Mouse (Mus musculus) liver, embryonic 16.5 days (tissue): ENCODE measurements at regions not wholly inside any gene's neighbourhood (a gene's known extent, or its start where the extent isn't known, plus 50 kb on each side); places are given as distances from the start of the nearest gene placed in this dataset.

Source experiments
- ATAC-seq: fragments of 200-750 bp; cut with Nextera tagmentation; 2 replicates; pipeline ENCODE4 v1.8.0; 2017; ENCODE audit warnings: low read depth, mild to moderate bottlenecking, moderate number of reproducible peaks, moderate library complexity
- H3K27ac ChIP-seq: fragments of 300-500 bp; sonication (generic); 2 replicates; pipeline ENCODE4 v1.5.1; 2014; ENCODE audit warnings: mild to moderate bottlenecking, low read length
- H3K27me3 ChIP-seq: fragments of 300-500 bp; sonication (generic); 2 replicates; pipeline ENCODE4 v1.6.1; 2014; ENCODE audit warnings: low read depth, low read length, mixed read lengths; ENCODE audit not compliant: control insufficient read depth, insufficient read depth
- H3K36me3 ChIP-seq: fragments of 300-500 bp; sonication (generic); 2 replicates; pipeline ENCODE4 v1.6.1; 2014; ENCODE audit warnings: mild to moderate bottlenecking; ENCODE audit not compliant: control insufficient read depth, insufficient read depth
- H3K4me1 ChIP-seq: fragments of 300-500 bp; sonication (generic); 2 replicates; pipeline ENCODE4 v1.6.1; 2014; ENCODE audit warnings: low read depth, low read length, mixed read lengths; ENCODE audit not compliant: control insufficient read depth
- H3K4me2 ChIP-seq: fragments of 300-500 bp; sonication (generic); 2 replicates; pipeline ENCODE4 v1.6.1; 2014; ENCODE audit warnings: low read depth, low read length, mixed read lengths
- H3K4me3 ChIP-seq: fragments of 300-500 bp; sonication (generic); 2 replicates; pipeline ENCODE4 v1.5.1; 2014; ENCODE audit warnings: low read depth, mild to moderate bottlenecking, low read length
- H3K9ac ChIP-seq: fragments of 300-500 bp; sonication (generic); 2 replicates; pipeline ENCODE4 v1.6.1; 2014; ENCODE audit warnings: low read depth, low read length
- H3K9me3 ChIP-seq: fragments of 300-500 bp; sonication (generic); replicated peaks from 2 replicates; pipeline ENCODE4 v1.6.1; 2016; ENCODE audit warnings: low read length; ENCODE audit not compliant: control insufficient read depth
- WGBS: fragments of 180-500 bp; shearing (Covaris S2); extraction: QIAGEN DNeasy Blood & Tissue Kit; methylation state at CpG from one replicate; pipeline ENCODE4 v1.1.7; 2014; ENCODE audit not compliant: insufficient replicate concordance; 5-methylcytosine and 5-hydroxymethylcytosine counted together

DNA sequence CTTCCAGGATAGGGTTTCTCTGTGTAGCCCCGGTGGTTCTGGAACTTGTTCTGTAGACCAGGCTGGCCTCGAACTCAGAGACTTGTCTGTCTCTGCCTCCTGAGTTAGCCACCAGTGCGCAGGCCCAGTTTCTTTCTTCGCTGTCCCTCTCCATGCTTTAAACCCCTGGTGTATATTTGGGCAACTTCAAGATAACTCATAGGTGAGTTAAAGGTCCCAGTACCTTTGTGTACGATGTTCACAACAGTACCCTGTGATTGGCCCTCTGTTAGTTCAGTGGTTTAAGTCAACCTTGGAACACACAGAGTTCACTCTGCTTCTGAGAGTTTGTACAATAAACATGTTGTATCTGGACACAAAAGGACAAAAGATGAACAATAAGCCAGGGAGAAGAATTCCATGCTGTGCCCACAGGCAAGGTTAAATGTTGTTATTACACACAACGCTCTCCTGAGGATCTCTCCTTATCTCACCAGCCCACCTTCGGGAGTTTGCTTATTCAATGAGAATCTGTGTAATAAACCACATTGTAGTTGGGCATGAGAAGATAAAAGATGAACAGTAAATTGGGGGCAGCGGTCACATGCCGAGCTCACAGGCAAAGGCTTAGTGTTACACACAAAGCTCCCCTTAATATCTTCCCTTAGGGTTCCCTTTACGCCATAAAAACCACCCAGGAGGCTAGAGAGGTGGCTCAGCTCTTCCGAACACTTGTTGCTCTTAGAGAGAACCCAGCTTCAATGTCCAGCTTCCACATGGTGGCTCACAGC is 78.6 kb upstream of the Cpsf6 start:
- Histone ChIP-seq H3K4me1 (no peaks in the 10 kb centered on the region), H3K36me3 (no peaks in the 10 kb centered on the region), H3K27me3 (no peaks in the 10 kb centered on the region), H3K27ac (no peak overlapping the region), H3K4me2 (no peak overlapping the region), H3K9ac (no peak overlapping the region), H3K4me3 (no peak overlapping the region), H3K9me3 (no peaks in the 10 kb centered on the region)
- WGBS: 52% methylated on average over 11 of the region's 11 CpGs
- ATAC-seq: no peak

GRCm38 (mm10) chr10:117457701-117457950 is 77.8 kb upstream of the Cpsf6 start:
- Histone ChIP-seq H3K4me1 (no peaks in the 10 kb centered on the region), H3K9me3 (no peaks in the 10 kb centered on the region), H3K36me3 (no peaks in the 10 kb centered on the region), H3K27ac (no peak overlapping the region), H3K9ac (no peak overlapping the region), H3K4me3 (no peak overlapping the region), H3K4me2 (no peak overlapping the region), H3K27me3 (no peaks in the 10 kb centered on the region)
- 67% methylated on average over 2 of the region's 2 CpGs for WGBS
- ATAC-seq: no peak

DNA sequence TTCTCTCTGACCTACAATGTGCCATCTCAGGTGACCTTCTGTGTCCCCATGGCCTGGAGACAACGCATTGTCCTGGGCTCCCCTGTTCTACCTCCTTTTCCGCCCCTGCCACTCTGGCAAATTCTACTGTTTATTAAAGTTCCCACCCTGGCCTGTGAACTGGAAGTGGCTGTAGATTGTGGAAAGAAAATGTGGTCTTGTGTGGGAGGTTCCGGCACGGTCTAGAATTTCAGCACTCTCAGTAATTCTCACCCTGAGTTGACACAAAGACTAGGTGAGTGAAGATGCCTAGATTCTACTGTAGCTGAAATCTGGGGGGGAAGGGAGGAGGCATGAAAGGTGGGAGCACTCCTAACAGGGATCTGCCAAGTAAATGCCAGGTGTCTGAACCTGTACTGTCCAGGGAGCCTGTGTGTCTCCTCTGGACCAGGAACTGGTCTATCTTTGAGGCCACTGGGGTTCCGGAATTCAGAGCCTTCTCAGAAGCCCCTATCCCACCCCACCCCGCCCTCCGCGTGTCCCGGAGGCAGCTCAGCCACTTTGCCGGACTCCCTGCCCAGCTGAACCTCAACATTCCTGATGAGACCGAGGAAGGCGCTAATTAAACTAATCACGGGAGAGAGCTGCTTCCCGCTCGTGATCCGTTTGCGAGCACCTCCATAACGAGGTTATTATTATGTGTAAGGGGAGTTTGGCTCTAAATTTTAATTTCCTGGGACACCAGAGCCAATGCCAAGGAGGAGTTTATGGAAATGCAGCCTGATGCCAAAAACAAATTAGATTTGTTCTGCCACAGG is 77.3 kb upstream of the Cpsf6 start:
- no peaks in the 10 kb centered on the region for H3K36me3 ChIP-seq
- no peak for ATAC-seq
- H3K27ac ChIP-seq: peak overlapping the region; percentile 65
- no peak overlapping the region for H3K4me3 ChIP-seq
- H3K4me1 ChIP-seq: peaks cover 5% of the 10 kb centered on the region; the same call in 1 of the 2 replicates
- no peak overlapping the region for H3K4me2 ChIP-seq
- H3K27me3 ChIP-seq: no peaks in the 10 kb centered on the region
- 62% methylated on average over 18 of the region's 18 CpGs for WGBS
- H3K9me3 ChIP-seq: no peaks in the 10 kb centered on the region
- H3K9ac ChIP-seq: no peak overlapping the region

DNA sequence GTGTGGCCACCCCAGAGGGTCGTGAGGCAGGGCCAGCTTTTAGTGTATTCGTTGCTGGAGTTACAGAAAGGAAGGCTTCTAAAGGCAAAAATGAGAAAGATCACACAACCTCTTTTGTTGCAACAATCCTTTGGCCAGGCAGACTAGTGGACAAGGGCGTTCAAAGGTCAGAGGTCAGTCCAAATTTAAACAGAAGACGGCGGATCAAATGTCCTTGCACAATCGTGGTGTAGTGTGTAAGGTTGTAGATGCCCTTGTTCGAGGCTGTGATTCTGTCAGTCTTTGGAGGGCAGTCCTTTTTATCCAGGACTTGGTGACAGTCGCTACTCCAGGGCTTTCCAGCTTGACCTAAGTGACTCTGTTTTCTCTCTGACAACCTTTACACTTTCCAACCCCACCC is 76.6 kb upstream of the Cpsf6 start:
- H3K9me3 ChIP-seq: no peaks in the 10 kb centered on the region
- H3K36me3 ChIP-seq: no peaks in the 10 kb centered on the region
- H3K9ac ChIP-seq: no peak overlapping the region
- H3K4me1 ChIP-seq: peaks cover 5% of the 10 kb centered on the region; the same call in 1 of the 2 replicates
- no peaks in the 10 kb centered on the region for H3K27me3 ChIP-seq
- ATAC-seq: peak; percentile 67
- peak overlapping the region; percentile 83 for H3K27ac ChIP-seq
- no peak overlapping the region for H3K4me2 ChIP-seq
- H3K4me3 ChIP-seq: no peak overlapping the region
- 55% methylated on average over 8 of the region's 8 CpGs for WGBS

DNA sequence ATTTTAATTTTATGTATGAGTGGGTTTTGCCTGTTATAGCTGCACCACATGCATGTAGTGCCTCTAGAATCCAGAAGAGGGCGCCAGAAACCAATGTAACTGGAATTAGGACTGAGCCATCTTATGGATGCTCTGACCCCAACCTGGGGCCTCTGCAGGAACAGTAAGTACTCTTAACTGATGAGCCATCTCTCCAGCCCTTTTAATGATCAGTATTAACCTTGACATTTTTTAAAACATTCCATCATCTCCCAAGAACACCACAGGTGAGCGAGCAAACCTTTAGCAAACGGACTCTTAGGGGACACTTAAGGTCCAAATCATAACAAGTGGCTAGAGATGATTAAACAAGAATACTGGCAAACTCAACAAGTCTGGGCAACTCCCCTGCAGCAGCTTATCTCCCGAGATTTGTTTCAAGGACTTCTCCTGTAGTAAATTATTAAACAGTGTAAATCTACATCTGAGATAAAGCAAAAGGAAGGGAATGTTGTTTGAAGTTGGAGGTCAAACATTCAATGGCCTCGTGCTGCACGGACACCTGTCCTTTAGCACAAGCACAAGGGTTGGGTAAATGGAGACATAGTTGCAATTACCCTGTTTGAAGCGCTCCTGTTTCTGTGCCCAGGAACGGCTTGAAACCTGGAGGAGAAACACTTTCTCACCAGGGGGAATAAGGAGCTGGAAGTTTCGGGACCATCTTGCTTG is 75.9 kb upstream of the Cpsf6 start:
- Histone ChIP-seq H3K4me2 (no peak overlapping the region), H3K27ac (peak overlapping the region; percentile 83), H3K4me1 (peaks cover 5% of the 10 kb centered on the region; the same call in 1 of the 2 replicates), H3K27me3 (no peaks in the 10 kb centered on the region), H3K9me3 (no peaks in the 10 kb centered on the region), H3K4me3 (no peak overlapping the region), H3K36me3 (no peaks in the 10 kb centered on the region), H3K9ac (no peak overlapping the region)
- 50% methylated on average over 9 of the region's 9 CpGs for WGBS
- ATAC-seq: peak; percentile 77

- H3K36me3 ChIP-seq: no peaks in the 10 kb centered on the region
- peak; percentile 28 for ATAC-seq
- no peak overlapping the region for H3K9ac ChIP-seq
- H3K9me3 ChIP-seq: no peaks in the 10 kb centered on the region
- peaks cover 5% of the 10 kb centered on the region; the same call in 1 of the 2 replicates for H3K4me1 ChIP-seq
- 42% methylated on average over 12 of the region's 12 CpGs for WGBS
- H3K27ac ChIP-seq: 0 out of 2 replicates have a peak overlapping the region, but pooled peaks have one; percentile 41
- H3K4me2 ChIP-seq: no peak overlapping the region
- H3K4me3 ChIP-seq: no peak overlapping the region
- H3K27me3 ChIP-seq: no peaks in the 10 kb centered on the region
Measured at GRCm38 (mm10) chr10:117454711-117455591, 75.1 kb upstream of the Cpsf6 start.

- H3K4me2 ChIP-seq: no peak overlapping the region
- peaks cover 5% of the 10 kb centered on the region; the same call in 1 of the 2 replicates for H3K4me1 ChIP-seq
- no peaks in the 10 kb centered on the region for H3K36me3 ChIP-seq
- H3K9ac ChIP-seq: no peak overlapping the region
- WGBS: 64% methylated on average over 3 of the region's 3 CpGs
- H3K4me3 ChIP-seq: no peak overlapping the region
- H3K9me3 ChIP-seq: no peaks in the 10 kb centered on the region
- H3K27ac ChIP-seq: no peak overlapping the region
- no peaks in the 10 kb centered on the region for H3K27me3 ChIP-seq
- ATAC-seq: no peak
Measured at GRCm38 (mm10) chr10:117454171-117454500, 74.3 kb upstream of the Cpsf6 start.

DNA sequence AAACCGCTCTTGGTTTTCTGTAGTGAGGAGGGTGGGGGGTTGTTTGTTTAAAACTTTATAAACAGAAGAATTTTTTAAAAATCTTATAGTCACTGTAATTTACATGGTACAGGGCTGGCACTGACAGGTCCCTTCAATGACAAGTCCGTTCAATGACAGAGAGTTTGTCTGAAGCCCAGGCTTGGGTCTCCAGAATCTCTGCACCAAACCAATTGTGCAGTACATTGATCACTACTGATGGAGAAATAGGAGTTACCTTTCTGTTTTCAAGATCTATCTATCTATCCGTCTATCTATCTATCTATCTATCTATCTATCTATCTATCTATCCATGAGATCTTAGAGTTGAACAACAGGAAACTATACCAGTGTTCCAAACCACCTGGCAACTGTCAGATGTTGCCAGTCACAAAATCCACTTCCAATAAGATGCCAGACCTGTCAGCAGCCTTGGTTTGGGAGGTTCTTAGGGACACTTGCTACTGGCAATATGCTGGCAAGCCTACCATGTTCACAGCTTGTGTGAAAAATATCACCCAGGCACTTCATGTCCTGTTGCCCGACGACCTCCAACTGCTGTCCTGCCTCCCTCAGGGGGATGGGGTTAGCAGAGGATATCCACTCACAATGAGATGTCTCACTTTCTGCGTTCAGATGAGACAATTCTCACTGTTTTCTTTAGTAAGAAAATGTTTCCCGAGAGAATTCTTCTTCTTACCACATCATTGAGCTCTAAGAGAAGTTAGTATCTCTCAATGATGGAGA is 73.8 kb upstream of the Cpsf6 start:
- Histone ChIP-seq H3K27me3 (no peaks in the 10 kb centered on the region), H3K4me2 (no peak overlapping the region), H3K4me1 (peaks cover 5% of the 10 kb centered on the region; the same call in 1 of the 2 replicates), H3K4me3 (no peak overlapping the region), H3K9ac (no peak overlapping the region), H3K9me3 (no peaks in the 10 kb centered on the region), H3K27ac (no peak overlapping the region), H3K36me3 (no peaks in the 10 kb centered on the region)
- WGBS: 68% methylated on average over 7 of the region's 7 CpGs
- no peak for ATAC-seq
